In the genomic region with DNA sequence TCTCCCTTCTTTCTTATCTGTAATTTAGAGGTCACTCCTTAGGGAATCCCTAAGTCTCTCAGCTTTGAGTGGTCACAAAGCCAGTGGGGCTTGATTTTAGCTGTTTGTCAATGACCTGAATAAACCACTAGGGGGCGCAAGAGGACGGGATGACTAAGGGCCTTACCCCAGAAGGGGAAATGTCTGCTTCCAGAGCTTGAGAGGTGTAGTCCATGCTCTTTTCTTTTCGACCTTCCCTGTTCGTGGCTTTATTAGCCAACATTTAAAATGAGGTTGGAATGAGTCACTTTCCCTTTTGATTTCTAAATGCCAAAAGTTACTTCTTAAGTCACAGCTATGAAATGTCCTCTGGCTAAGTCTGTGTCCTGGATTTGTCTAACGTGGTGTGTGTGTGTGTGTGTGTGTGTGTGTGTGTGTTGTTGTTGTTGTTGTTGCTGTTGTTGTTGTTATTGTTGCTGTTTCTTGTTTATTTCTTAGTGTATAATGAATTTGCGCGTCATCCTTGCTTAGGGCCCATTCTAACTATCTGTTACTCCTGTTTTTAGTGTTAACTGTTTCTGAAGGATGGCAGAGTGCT, we compare ENCODE assay signal across 8 mouse cellular contexts.
DNase-seq lines count a peak whose midpoint lies in the region; ATAC-seq and TF ChIP-seq lines count a peak whose summit lies in the region.

No protein-coding gene starts in this region.

- peak; percentile 70 for DNase-seq in forebrain, embryonic 10.5 days (ENCODE audit: extremely low spot score, low spot score)
- peak; percentile 21 to 70 for DNase-seq in gastrocnemius, postnatal 36 days
- DNase-seq in kidney, adult 11 months, result peak; percentile 55
- DNase-seq in left cerebral cortex, postnatal 4 days, result peak; percentile 70
- peak; percentile 30 to 70 for DNase-seq in spleen, postnatal 10 days (ENCODE audit: low spot score in 2 of 2)

- H3K4me1 ChIP-seq in forebrain, embryonic 10.5 days, result no peaks in the 10 kb centered on the region
- no peaks in the 10 kb centered on the region for H3K4me1 ChIP-seq in forebrain, embryonic 12.5 days
- no peaks in the 10 kb centered on the region for H3K4me1 ChIP-seq in cortical plate, adult 2 months (ENCODE audit: control insufficient read depth, insufficient read depth, low read length)
- H3K4me1 ChIP-seq in midbrain, embryonic 16.5 days (ENCODE audit: control insufficient read depth, insufficient read depth, low read length), result no peaks in the 10 kb centered on the region

- no peaks in the 10 kb centered on the region for H3K27me3 ChIP-seq in forebrain, embryonic 10.5 days (ENCODE audit: poor library complexity, severe bottlenecking)
- peaks cover 10% of the 10 kb centered on the region; the same call in 1 of the 2 replicates for H3K27me3 ChIP-seq in forebrain, embryonic 12.5 days
- H3K27me3 ChIP-seq in midbrain, embryonic 16.5 days (ENCODE audit: control insufficient read depth, insufficient read depth, low read depth, low read length), result no peaks in the 10 kb centered on the region

- ATAC-seq in forebrain, embryonic 12.5 days (ENCODE audit: low FRiP score), result no peak
- ATAC-seq in midbrain, embryonic 16.5 days, result peak; percentile 90

- 40% methylated on average over 7 of the region's 7 CpGs for WGBS in forebrain, embryonic 10.5 days
- 38% methylated on average over 7 of the region's 7 CpGs for WGBS in forebrain, embryonic 12.5 days
- WGBS in midbrain, embryonic 16.5 days, result 37% methylated on average over 7 of the region's 7 CpGs

- intact Hi-C loops in gastrocnemius, postnatal 36 days (cut with DNase I), result loop anchor here (2.0 to 5.0 kb wide), 2 partner anchors 99 to 397 kb away; a partner anchor contains a TSS
- intact Hi-C loops in left cerebral cortex, postnatal 4 days (cut with DNase I), result loop anchor here (2.0 to 10.0 kb wide), 2 partner anchors 97 to 239 kb away; no protein-coding TSS in a partner anchor

- TF ChIP-seq CTCF in cortical plate, adult 2 months (IDR thresholded peaks at IDR 0.05; ENCODE audit: extremely low read depth, insufficient read depth, low read length), result peak; percentile 92

- H3K9ac ChIP-seq in forebrain, embryonic 12.5 days, result no peak overlapping the region
- no peak overlapping the region for H3K9ac ChIP-seq in midbrain, embryonic 16.5 days (ENCODE audit: low read depth, low read length)

- H3K4me2 ChIP-seq in forebrain, embryonic 12.5 days, result no peak overlapping the region
- no peak overlapping the region for H3K4me2 ChIP-seq in midbrain, embryonic 16.5 days (ENCODE audit: low read length)

- H3K4me3 ChIP-seq in forebrain, embryonic 10.5 days, result no peak overlapping the region
- no peak overlapping the region for H3K4me3 ChIP-seq in forebrain, embryonic 12.5 days (replicated peaks)
- H3K4me3 ChIP-seq in cortical plate, adult 2 months (ENCODE audit: insufficient read depth, low read length), result no peak overlapping the region
- H3K4me3 ChIP-seq in midbrain, embryonic 16.5 days (ENCODE audit: low read depth, low read length), result no peak overlapping the region

- no peaks in the 10 kb centered on the region for H3K9me3 ChIP-seq in forebrain, embryonic 10.5 days
- no peaks in the 10 kb centered on the region for H3K9me3 ChIP-seq in forebrain, embryonic 12.5 days
- H3K9me3 ChIP-seq in midbrain, embryonic 16.5 days (replicated peaks; ENCODE audit: control insufficient read depth, low read length, poor library complexity, severe bottlenecking), result no peaks in the 10 kb centered on the region

- no peaks in the 10 kb centered on the region for H3K36me3 ChIP-seq in forebrain, embryonic 10.5 days (replicated peaks)
- H3K36me3 ChIP-seq in forebrain, embryonic 12.5 days (replicated peaks), result no peaks in the 10 kb centered on the region
- no peaks in the 10 kb centered on the region for H3K36me3 ChIP-seq in midbrain, embryonic 16.5 days (ENCODE audit: control insufficient read depth, insufficient read depth, low read length)

- H3K27ac ChIP-seq in forebrain, embryonic 10.5 days, result no peak overlapping the region
- H3K27ac ChIP-seq in forebrain, embryonic 12.5 days, result no peak overlapping the region
- no peak overlapping the region for H3K27ac ChIP-seq in cortical plate, adult 2 months (ENCODE audit: insufficient read depth, low read length)
- H3K27ac ChIP-seq in midbrain, embryonic 16.5 days (ENCODE audit: low read length), result no peak overlapping the region

- TF ChIP-seq POLR2A in cortical plate, adult 2 months (IDR thresholded peaks at IDR 0.05; ENCODE audit: extremely low read depth, insufficient read depth, low read length), result no peak
